Mouse (Mus musculus) testis, adult 2 months (tissue): Measurements from ENCODE around the gene Nckap5.

ENCODE experiments used
- CTCF ChIP-seq: fragments of 200-500 bp; IDR thresholded peaks from 2 replicates; pipeline ENCODE4 v1.5.1; 2012; ENCODE audit warnings: low read depth, mild to moderate bottlenecking, inconsistent platforms, low read length, moderate library complexity; ENCODE audit not compliant: control insufficient read depth, insufficient read depth, insufficient replicate concordance
- POLR2A ChIP-seq: fragments of 200-500 bp; IDR thresholded peaks from 2 replicates; pipeline ENCODE4 v1.6.1; 2012; ENCODE audit warnings: low read depth, mild to moderate bottlenecking, inconsistent platforms, low read length, moderate library complexity; ENCODE audit not compliant: control insufficient read depth

DNA sequence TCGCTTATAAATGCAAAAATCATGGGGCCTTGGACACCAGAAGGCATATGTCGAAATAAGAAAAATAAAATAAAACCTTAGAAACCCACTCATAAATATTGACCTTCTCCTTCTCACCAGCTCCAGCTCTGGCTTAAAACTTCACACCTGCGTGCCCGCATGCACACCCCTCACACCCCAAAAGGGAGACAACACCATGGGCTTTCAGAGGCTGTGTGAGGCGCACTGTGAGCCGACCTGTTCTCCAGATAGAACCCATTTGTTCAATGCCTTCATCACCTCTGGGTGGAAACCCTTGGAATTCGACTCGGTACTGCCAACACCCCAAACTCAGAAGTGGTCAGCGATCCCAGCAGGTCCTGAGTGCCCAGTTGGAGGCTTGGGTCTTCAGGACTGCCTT, 37.8 kb upstream of the Nckap5 start:
- TF ChIP-seq POLR2A (no peak), CTCF (no peak)
